Mouse (Mus musculus) spleen, adult 2 months (tissue): ENCODE results near the gene Ddi2. TPM values are rescaled to one million over a fixed set of nuclear protein-coding genes. Genes with fewer than 3 reads are reported as not detected.

Experiments
- DNase-seq, 2 experiments: peaks; one replicate each; pipeline versions ENCODE4 v3.0.0 to v3.0.0-alpha.2; 2012 to 2021; ENCODE audit warnings: low spot score in 2 of 2, low read depth in 1 of 2
- H3K27ac ChIP-seq: fragments of 200-500 bp; 2 replicates; pipeline ENCODE4 v1.5.1; 2012; ENCODE audit warnings: low read length, inconsistent platforms; ENCODE audit not compliant: insufficient read depth
- H3K27me3 ChIP-seq: fragments of 200-500 bp; 2 replicates; pipeline ENCODE4 v1.6.1; 2012; ENCODE audit warnings: mild to moderate bottlenecking, moderate library complexity, low read length, inconsistent platforms; ENCODE audit not compliant: control insufficient read depth, insufficient read depth
- H3K36me3 ChIP-seq: fragments of 200-500 bp; 2 replicates; pipeline ENCODE4 v1.6.1; 2012; ENCODE audit warnings: mild to moderate bottlenecking, low read length, inconsistent platforms; ENCODE audit not compliant: control insufficient read depth, insufficient read depth
- H3K4me1 ChIP-seq: fragments of 200-500 bp; 2 replicates; pipeline ENCODE4 v1.6.1; 2011; ENCODE audit warnings: inconsistent platforms; ENCODE audit not compliant: control insufficient read depth, insufficient read depth, insufficient read length
- H3K4me3 ChIP-seq: fragments of 200-500 bp; 2 replicates; pipeline ENCODE4 v1.5.1; 2011; ENCODE audit warnings: mild to moderate bottlenecking, inconsistent platforms; ENCODE audit not compliant: insufficient read depth, insufficient read length; ENCODE audit errors: extremely low read depth
- CTCF ChIP-seq: fragments of 200-500 bp; IDR thresholded peaks from 2 replicates; pipeline ENCODE4 v1.5.1; 2011; ENCODE audit warnings: mild to moderate bottlenecking, inconsistent platforms; ENCODE audit not compliant: insufficient read depth, insufficient read length, insufficient replicate concordance; ENCODE audit errors: extremely low read depth
- POLR2A ChIP-seq: fragments of 200-500 bp; IDR thresholded peaks from 2 replicates; pipeline ENCODE4 v1.6.1; 2011; ENCODE audit warnings: low read depth, low read length, inconsistent platforms
- WGBS: fragments of 180-500 bp; shearing (Covaris S2); methylation state at CpG from one replicate; pipeline ENCODE4 v1.1.7; 2018; 5-methylcytosine and 5-hydroxymethylcytosine counted together
- polyA plus RNA-seq: library from polyadenylated mRNA; depleted of rRNA; stranded (reverse); fragments of >200 nt; gene quantifications from 2 replicates; pipeline ENCODE4 v1.2.3, GENCODE M21; 2012

The Ddi2 gene
- polyA plus RNA-seq, 1 experiment = 8.7 TPM

GRCm38 (mm10) chr4:141742381-141742780 is 19.2 kb upstream of the Ddi2 start:
- Histone ChIP-seq H3K27me3 (0 out of 2 replicates have a peak, but pooled peaks cover 2% of the 10 kb centered on the region), H3K4me3 (no peak overlapping the region), H3K36me3 (no peaks in the 10 kb centered on the region), H3K27ac (no peak overlapping the region), H3K4me1 (no peaks in the 10 kb centered on the region)
- TF ChIP-seq POLR2A = no peak
- no peak for TF ChIP-seq CTCF
- WGBS = 93% methylated on average over 4 of the region's 4 CpGs
- DNase-seq = no peak

GRCm38 (mm10) chr4:141741856-141742255 is 18.6 kb upstream of the Ddi2 start:
- DNase-seq = no peak
- no peak overlapping the region for H3K27ac ChIP-seq
- H3K4me1 ChIP-seq = no peaks in the 10 kb centered on the region
- no peaks in the 10 kb centered on the region for H3K36me3 ChIP-seq
- 0 out of 2 replicates have a peak, but pooled peaks cover 2% of the 10 kb centered on the region for H3K27me3 ChIP-seq
- WGBS = 68% methylated on average over 9 of the region's 9 CpGs
- H3K4me3 ChIP-seq = no peak overlapping the region
- TF ChIP-seq POLR2A (no peak), CTCF (no peak)

DNA sequence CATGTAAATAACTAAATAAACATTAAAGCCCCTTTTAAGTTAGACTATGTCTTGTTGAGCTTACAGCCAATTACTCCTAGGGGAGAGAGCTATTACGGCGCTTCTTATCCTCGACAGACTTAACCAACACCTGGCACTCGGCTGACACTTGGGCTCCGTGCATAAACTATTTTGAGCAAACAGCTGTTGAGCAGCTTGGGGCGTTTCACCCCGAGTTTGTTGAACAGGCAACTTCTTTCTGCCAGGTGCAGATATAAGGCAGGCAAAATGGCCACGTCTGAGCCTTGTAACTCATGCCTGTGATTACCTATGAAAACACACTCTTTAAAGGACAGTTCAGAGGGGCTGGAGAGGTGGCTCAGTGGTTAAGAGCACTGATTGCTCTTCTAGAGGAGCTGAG is 14.8 kb upstream of the Ddi2 start:
- no peaks in the 10 kb centered on the region for H3K36me3 ChIP-seq
- no peak overlapping the region for H3K27ac ChIP-seq
- no peak for TF ChIP-seq POLR2A
- no peak for TF ChIP-seq CTCF
- H3K4me3 ChIP-seq = no peak overlapping the region
- H3K4me1 ChIP-seq = no peaks in the 10 kb centered on the region
- no peak for DNase-seq
- 47% methylated on average over 8 of the region's 8 CpGs for WGBS
- no peaks in the 10 kb centered on the region for H3K27me3 ChIP-seq

- no peak overlapping the region for H3K27ac ChIP-seq
- H3K27me3 ChIP-seq = no peaks in the 10 kb centered on the region
- H3K4me1 ChIP-seq = no peaks in the 10 kb centered on the region
- no peak overlapping the region for H3K4me3 ChIP-seq
- TF ChIP-seq POLR2A = no peak
- no peak for TF ChIP-seq CTCF
- DNase-seq = no peak
- H3K36me3 ChIP-seq = no peaks in the 10 kb centered on the region
- WGBS = 68% methylated on average over 4 of the region's 4 CpGs
Observed at GRCm38 (mm10) chr4:141736856-141737255, 13.6 kb upstream of the Ddi2 start.

- TF ChIP-seq CTCF = no peak
- TF ChIP-seq POLR2A = no peak
- Histone ChIP-seq H3K36me3 (no peaks in the 10 kb centered on the region), H3K4me3 (peak overlapping the region; percentile 39; the same call in 1 of the 2 replicates), H3K4me1 (no peaks in the 10 kb centered on the region), H3K27me3 (no peaks in the 10 kb centered on the region), H3K27ac (no peak overlapping the region)
- WGBS = 39% methylated on average over 9 of the region's 9 CpGs
- no peak for DNase-seq
Observed at GRCm38 (mm10) chr4:141735206-141735560, 12.0 kb upstream of the Ddi2 start.

GRCm38 (mm10) chr4:141734446-141735205 is 11.4 kb upstream of the Ddi2 start:
- TF ChIP-seq POLR2A (peak; percentile 42; the same call in 1 of the 2 replicates), CTCF (no peak)
- peak; percentile 84 to 89 for DNase-seq
- Histone ChIP-seq H3K36me3 (no peaks in the 10 kb centered on the region), H3K27me3 (no peaks in the 10 kb centered on the region), H3K4me1 (no peaks in the 10 kb centered on the region), H3K27ac (no peak overlapping the region), H3K4me3 (peak overlapping the region; percentile 45)
- WGBS = 10% methylated on average over 24 of the region's 24 CpGs

DNA sequence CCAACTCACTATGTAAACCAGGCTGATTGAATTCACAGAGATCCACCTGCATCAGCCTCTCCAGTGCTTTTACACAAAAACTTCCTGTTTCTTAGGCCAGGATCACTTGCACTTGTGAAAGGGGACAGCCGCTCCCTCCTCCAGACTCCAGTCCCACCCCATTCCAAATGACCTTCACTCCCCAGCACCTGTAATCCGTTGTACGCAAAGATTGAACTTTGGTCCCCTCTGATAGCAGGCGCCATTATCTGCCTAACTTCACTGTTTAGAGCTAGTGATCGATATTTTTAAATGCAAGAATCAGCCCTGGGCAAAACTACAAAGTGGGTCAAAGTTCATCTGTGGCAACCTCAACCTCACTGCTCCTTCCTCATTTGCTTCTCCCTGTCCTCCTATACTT is 8.5 kb upstream of the Ddi2 start:
- 83% methylated on average over 5 of the region's 5 CpGs for WGBS
- no peak for DNase-seq
- TF ChIP-seq POLR2A (no peak), CTCF (no peak)
- Histone ChIP-seq H3K27ac (no peak overlapping the region), H3K4me1 (no peaks in the 10 kb centered on the region), H3K27me3 (no peaks in the 10 kb centered on the region), H3K36me3 (no peaks in the 10 kb centered on the region), H3K4me3 (no peak overlapping the region)
